Mouse (Mus musculus): ENCODE results near the gene Arhgap21.

GRCm38 (mm10) chr2:20932748-20933313, 35.9 kb downstream of the Arhgap21 start:
- TF ChIP-seq CTCF (IDR thresholded peaks at IDR 0.05; ENCODE audit: borderline replicate concordance, insufficient read depth, low read length) (no peak), POLR2A (IDR thresholded peaks at IDR 0.05; ENCODE audit: low read depth, low read length) (no peak)

Data from embryonic fibroblast, embryonic 13.5 days (primary cell).